Mouse (Mus musculus): ENCODE measurements around the gene Vmn2r107.

- TF ChIP-seq POLR2A (IDR thresholded peaks at IDR 0.05; ENCODE audit: control insufficient read depth, low read depth, low read length) (no peak), CTCF (IDR thresholded peaks at IDR 0.05; ENCODE audit: control insufficient read depth, insufficient read depth, insufficient replicate concordance, low read depth, low read length) (no peak)
Measured at GRCm38 (mm10) chr17:20344942-20345341, at the start of gene Vmn2r107.

All from testis, adult 2 months (tissue).